Mouse (Mus musculus): Measurements from ENCODE around the gene Cd72. TPM values are rescaled to one million over a fixed set of nuclear protein-coding genes. Genes with fewer than 3 reads are reported as not detected.
A peak's percentile ranks its signal among the peaks of the same experiment; 100 is the strongest.
"Not testable (repeated sequence)": the region's sequence is repeated elsewhere in the genome, so short reads cannot be mapped to it uniquely, and the experiment has no call there.

The Cd72 gene
- not detected for total RNA-seq (2021)
- long read RNA-seq, experiment 1 = 0 reads
- long read RNA-seq, experiment 2 = 0 reads

DNA sequence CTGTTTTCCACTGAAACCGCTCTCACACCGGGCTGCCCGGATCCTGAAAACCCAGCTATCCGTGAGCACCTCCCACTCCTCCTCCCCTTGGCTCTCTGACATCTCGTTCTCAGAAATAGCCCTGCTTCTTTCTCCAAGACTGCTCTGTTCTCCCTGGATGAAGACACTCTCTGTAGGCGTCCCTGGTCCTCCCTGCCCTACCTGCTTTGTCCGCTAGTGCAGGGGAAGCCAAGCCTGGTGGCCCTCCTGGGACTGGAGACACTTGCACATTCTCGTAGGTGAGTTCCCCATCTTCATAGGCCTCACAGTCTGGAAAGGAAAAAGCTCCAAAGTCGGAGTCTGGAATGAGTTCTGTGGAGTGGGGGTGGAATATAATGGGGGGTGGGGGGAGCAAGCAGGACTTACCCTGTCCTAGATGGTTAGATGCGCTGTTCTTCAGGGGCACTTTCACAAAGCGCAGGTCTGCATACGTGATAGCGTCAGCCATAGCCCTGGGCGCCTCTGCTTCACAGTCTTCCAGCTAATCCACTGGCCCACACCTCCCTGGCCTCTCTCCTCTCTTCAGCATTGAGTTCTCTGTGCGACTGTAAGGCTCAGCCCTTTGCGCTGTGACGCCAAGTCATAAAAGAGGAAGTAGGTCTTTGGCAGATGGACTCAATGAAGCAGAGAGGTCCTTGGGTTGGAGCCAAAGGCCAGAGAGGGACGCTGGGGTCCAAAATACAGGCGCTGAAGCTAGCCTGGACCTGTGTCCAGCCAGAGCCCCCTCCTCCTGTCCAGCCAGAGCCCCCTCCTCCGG lies at the start of gene Cd72:
Gene Cd72, minus strand, starts transcription at position 588 of the 796 bp plus-strand sequence.
- no peak for DNase-seq
- intact Hi-C loops (cut with DNase I) = no loop called here

DNA sequence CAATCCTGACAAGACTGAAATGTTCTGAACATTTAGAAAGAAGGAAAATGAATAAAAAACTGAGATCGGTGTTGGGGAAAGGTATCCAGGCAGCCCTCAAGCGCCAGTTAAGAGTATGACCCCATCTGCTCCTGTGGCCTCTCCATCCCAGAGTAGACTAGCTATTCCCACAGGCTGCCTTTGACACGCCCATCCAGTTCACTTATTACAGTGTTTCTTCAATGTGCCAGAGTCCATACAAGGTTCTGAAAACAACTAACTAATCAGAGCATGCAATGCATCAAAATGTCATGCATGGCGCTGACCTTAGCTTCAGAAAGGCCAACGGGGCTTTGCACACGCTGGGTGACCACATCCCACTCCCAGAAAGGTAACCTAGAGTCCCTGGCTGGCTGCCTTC lies 49.1 kb upstream of the Cd72 start:
- DNase-seq = no peak
- intact Hi-C loops (cut with DNase I) = no loop called here

DNA sequence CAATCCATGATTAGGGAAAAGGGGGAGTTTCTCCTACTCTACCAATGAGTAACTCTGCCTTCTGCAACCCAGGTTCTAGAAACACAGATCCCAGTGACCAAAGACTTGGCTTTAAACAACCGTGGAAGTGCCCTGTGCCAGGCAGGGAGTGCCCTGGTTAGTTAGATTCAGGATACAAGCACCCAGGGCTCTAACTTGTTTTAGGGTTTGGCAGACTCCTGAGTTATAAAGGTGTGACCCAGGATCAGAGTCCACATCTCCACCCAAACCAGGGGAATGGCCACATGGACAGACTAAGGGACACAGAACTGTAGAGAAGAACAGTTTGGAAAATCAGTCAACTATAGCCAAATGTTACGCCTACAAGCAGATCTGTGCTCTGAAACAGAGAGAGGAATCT lies 48.6 kb upstream of the Cd72 start:
- intact Hi-C loops (cut with DNase I) = no loop called here
- DNase-seq = no peak

DNA sequence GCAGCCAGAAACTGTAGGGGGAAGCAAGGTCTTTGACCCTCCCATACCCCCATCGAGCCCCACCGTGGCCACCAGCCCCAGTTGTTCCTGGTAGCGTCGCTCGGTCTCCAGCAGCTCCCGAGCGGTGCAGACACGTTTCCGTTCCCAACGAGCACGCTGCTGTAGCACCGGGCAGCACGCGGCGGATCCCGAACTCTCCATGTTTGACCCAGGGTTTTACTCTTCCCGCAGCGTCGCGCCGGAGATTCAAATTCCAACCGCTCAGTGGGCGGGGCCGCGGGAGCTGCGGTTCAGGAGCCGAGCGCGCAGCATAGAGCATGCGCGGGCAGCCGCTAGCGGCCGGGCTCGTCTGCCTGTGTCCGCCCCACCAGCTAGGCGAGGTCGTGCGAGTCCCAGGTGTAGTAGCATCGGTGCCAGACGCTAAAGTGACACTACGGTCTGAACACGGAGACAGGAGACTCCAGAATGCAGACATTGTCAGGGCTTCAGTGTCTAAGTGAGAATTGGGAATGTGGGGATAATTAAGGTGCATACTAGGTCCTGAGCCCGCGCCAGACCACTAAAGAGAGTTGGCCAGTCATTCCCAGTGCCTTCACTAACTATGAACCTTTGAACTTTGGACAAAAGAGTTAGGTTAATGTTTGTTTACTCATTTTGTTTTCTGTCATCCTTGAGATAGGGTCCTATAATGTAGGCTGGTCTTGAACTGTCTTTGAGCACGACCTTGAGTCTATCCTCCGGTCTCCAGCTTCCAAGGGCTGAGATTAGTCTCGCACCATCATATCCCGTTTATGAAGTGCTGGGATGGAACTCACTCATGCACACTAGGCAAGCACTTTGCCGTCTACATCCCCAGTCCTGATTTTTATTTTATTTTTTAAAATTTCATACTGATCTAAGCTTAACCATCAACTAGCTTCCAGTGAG lies 45.2 kb upstream of the Cd72 start, which contains the start of gene Arhgef39:
Gene Arhgef39, minus strand, starts transcription at position 289 of the 927 bp plus-strand sequence.
- peak; percentile 65 to 68 for DNase-seq
- intact Hi-C loops (cut with DNase I) = no loop called here

DNA sequence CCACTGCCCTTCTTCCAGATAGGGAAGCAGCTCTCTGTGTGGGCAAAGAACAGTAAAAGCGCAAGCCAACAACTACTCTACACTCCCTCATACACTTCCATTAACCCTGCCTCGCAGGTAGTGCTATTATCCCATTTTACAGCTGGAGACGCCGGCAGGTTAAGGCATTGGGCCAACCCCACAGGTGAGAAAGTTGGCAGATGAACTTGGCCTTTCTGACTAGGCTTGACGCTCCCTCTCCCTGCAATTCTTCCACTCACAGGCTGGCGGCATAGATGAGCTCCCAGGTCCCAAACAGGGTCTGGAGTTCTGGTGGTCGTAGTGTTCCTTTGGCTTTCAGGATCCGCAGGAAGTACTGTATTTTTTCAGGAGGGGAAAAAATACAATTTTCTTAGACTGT lies 44.6 kb upstream of the Cd72 start:
- no peak for DNase-seq
- intact Hi-C loops (cut with DNase I) = no loop called here

DNA sequence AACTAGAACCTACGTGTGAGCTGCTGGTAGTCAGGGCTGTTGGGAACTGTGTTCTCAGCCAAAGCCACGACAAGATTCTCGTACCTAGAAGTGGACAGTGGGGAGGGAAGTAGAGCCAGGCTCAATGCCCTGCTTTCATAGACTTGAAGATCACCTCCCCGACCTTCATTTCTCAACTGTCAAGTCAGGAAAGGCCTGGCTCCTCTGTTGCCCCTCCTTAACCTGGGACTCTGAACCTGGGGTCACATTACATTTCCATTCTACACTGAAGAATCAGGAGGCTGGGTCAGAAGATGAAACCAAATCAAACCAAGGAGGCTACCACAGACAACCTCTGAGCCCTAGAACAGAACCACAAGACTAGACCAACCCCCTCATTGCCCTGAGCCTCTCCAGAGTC lies 43.5 kb upstream of the Cd72 start:
- DNase-seq = no peak
- intact Hi-C loops (cut with DNase I) = no loop called here

DNA sequence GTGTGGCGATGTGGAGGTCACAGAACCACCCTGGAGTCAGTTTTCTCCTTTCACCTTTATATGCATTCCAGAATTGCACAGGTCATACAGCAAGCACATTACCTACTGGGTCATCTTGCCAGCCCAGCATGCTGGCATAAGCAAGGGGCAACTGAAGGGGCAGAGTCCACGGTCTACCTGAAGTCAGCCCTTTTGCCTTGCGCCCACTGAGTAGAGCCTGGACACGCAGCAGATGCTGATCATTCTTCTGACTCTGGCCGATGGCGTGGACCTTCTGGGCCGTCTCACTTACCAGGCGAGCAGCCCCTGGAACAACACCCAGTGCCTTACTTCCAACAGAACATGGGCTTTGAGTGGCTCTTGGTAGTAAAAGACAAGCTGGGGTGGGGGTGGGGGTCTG lies 43.0 kb upstream of the Cd72 start:
- intact Hi-C loops (cut with DNase I) = no loop called here
- DNase-seq = no peak

DNA sequence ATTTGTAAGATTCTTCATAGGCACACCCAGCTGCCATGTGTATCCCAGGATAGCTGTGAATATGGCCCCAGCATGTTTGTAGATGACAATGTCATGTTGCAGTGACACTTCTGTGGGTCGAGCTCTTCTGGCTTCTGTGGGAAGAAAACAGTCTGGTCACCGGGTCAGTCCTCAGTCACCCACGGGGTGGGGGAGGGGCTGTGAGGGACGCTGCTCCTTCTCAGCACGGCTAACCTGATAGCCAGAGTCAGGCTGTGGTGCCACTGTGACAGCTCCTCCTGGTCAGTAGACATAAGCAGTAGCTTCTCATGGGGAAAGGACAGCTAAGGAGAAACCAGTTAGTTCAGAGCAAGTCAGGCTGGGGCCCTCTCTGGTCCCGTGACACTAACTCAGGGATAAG lies 42.2 kb upstream of the Cd72 start:
- intact Hi-C loops (cut with DNase I) = no loop called here
- DNase-seq = no peak

DNA sequence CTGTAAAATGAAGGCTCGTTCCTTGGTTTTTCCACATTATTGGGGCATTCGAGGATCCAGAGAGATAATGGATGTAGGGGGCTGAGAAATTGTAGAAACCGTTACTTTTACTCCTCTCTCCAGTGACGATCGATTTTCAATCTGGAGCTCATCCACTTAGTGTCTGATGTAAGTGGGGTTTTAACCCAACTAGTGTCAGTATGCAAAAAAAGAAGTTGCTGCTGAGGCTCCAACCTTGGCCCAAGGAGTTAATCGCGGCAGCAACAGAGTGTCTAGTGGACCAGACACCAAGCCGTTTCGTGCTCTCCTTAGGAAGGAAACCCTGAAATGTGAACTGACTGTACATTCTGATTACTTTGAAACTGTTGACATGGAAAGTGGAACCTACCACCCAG lies 39.4 kb upstream of the Cd72 start:
- DNase-seq = no peak
- intact Hi-C loops (cut with DNase I) = loop anchor here (1.0 kb wide), 1 partner anchor 24 kb away; no protein-coding TSS in a partner anchor

DNA sequence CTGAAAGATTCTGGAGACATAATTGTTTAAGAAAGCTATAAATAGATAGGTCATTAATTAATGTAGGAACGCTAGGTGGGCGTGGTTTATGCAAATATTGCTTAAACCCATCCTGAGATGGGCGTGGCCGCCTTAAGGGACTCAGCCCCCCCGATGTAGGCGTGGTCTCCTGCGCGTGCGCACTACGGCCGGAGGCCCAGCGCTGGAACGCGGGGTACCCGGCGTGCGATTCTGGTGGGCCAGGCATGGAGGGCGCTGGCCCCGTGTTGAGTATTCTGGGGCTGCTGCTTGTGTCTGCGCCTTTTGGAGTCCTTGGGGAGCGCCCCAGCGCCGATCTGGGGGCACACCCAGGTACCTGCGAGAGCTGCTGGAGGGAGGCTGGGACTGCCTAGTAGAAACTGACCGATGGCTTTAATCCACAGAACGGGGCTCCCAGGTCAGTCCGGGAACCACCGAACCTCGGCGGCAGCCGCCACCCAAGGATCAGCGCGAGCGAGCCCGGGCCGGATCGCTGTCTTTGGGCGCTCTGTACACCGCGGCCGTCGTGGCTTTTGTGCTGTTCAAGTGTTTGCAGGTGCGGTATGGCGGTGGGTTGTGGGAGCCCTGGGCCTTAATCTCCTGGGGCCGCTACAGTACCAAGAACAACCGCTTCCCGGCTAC lies 38.9 kb upstream of the Cd72 start:
- intact Hi-C loops (cut with DNase I) = no loop called here

DNA sequence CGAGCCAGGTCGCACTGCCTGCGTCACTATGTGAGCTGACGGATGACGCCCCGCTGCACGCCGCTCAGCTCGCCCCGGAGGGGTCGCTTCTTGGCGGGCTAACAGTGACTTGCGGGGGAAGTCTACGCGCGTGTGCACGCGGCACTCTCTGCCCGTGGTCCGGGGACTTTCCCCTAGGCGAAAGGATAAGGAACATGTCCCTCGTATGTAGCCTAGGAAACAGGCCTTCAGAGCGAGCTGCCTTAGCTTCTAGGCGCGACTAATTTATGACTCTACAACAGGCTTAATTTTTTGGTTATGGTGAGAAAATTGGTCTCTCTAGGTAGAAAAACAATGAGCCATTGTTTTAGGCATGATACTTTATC lies 38.4 kb upstream of the Cd72 start, which contains the start of gene Ccdc107:
Gene Ccdc107, plus strand, starts transcription at position 80 of the 365 bp plus-strand sequence.
- intact Hi-C loops (cut with DNase I) = no loop called here
- DNase-seq = peak; percentile 84 to 88

More for the DNA sequence above, 38.9 kb upstream of the Cd72 start:
- DNase-seq = peak; percentile 94 to 97

DNA sequence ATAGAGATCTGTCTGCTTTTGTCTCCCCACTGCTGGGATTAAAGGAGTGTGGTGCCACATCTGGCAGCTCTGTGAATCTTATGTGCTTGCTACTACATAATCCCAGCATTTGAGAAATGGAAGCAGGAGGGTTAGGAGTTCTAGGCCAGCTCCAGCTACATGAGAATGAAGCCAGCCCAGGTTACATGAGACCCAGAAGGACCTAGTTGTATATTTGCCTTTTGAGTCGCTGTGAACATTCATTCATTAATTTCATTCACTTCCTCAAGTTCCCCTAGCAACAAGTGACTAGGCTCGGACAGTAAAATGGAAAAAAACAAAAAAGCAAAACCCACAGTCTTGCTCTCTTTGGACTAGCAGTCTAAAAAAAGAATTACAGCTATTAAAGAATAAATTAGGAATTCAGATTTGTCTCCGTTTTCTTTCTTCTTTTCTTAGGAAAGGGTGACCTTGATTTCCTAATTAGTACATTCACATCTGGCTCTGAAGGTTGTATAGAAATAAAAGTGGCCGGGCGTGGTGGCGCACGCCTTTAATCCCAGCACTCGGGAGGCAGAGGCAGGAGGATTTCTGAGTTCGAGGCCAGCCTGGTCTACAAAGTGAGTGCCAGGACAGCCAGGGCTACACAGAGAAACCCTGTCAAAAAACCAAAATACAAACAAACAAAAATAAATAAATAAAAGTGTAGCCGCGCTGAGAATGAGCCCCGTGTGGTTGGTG lies 37.8 kb upstream of the Cd72 start:
- DNase-seq = no peak
- intact Hi-C loops (cut with DNase I) = no loop called here

DNA sequence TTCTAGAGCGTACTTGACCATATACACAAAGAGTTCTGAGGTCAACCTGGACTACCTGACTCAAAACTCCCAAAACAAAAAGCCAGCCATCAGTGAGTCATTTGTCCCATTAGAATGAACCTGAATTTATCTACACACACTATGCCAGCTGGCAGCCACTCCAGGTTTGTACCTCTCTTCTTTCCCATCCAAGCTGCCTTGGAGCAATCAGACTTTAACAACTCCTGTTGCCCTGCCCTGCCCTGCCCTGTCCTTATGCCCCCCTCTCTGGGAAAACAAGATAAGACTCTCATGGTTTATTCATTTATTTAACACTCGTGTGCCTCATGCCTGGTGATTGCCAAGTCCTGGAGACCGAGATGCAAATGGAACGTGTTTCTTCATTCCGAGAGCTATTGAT lies 36.4 kb upstream of the Cd72 start:
- no peak for DNase-seq
- intact Hi-C loops (cut with DNase I) = no loop called here

DNA sequence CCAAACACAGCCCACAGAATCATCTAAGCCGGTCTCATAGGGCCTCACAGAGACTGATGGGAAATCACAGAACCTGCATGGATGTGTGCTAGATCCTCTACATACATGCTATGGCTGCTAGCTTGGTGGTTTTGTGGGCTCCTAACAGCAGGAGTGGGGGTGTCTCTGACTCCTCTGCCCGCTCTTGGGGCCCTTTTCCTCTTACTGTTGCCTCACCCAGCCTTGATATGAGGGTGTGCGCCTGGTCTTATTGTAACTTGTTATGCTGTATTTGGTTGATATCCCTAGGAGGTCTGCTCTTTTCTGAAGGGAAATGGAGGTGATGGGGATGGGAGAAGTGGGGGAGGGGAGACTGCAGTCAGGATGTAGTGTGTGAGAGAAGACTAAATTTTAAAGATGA lies 35.2 kb upstream of the Cd72 start:
- no peak for DNase-seq
- intact Hi-C loops (cut with DNase I) = no loop called here

DNA sequence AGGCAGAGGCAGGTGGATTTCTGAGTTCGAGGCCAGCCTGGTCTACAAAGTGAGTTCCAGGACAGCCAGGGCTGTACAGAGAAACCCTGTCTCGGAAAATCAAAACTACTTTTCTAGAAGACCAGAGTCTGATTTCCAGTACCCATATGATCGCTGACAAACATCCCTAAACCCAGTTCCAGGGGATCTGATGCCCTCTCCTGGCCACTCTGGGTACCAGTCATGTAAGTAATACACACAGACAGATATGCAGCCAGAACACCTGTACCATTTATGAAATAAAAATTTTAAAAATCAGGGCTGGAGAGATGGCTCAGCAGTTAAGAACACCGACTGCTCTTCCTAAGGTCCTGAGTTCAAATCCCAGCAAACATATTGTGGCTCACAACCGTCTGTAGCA lies 31.2 kb upstream of the Cd72 start:
- DNase-seq; intact Hi-C loops (cut with DNase I): not testable (repeated sequence)

DNA sequence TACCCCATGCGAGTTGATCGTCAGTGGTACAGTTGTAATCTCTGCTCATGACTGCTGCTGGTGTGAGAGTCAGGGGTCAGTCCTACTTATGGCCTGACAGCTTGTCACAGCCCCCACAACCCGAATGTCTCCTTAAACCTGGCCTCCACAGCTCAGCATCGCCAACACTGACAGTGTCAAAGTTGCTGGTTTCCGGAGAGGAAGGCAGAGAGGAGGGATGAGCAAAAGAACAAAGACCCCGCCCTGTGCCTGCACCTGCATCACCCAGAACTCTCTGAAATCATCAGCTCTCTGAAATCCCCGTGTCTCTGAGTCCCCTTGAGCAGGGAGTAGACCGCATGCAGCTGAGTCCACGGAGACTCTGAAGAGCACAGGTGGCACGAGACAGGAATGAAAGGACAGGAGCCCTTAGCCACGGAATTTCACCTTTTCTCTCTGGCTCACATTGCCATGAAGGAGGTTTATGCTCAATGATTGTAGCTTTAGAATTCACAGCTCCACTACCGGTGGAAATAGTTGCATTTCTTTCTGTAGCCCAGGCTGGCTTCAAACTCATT lies 29.2 kb upstream of the Cd72 start, which contains the start of gene Sit1:
Gene Sit1, minus strand, starts transcription at position 200 of the 557 bp plus-strand sequence.
- intact Hi-C loops (cut with DNase I) = no loop called here
- DNase-seq = no peak

DNA sequence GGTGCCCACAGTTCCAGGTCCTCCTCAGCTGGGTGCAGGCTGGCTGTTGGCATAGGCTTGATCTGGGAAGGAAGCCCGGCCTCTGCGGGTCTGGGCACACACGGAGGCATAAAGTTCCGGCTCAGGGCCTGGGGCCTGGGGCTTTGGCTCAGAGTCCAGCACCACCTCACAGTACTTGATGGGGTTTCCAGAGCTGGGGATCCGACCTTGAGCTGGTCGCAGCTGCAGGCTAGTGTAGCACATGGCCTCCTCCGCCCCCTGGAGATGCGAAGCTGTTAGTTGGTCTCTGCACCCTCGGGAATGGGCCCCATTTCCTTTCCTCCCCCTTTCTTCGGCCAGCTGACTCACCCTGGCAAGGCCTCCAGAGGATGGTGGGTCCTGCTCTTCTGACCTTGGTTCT lies 28.2 kb upstream of the Cd72 start:
- intact Hi-C loops (cut with DNase I) = no loop called here
- no peak for DNase-seq

DNA sequence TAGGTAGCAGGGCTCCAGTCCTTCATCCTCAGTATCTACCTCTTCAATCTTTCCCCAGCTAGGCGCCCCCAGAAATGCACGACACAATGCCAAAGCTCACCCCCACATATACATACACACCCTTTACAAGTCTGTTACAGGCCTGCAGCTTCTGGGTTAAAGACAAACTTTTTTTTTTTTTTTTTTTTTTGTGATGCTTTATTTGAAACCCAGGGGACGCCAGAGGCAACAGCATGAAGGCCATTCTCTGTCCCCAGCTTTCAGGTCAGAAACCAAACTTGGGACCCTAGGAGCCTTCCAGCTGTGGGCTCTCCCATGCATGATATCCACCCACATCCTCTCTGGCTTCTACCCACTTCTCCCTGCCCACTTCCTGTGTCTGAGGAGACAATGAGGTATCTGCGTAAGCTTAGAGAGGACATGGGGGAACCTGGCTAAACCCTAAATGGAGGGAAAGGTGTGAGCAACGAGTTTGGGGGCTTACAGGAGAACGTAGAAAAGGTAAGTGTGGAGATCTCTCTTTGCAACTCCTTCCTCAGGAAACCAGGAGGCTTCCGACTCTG lies 27.5 kb upstream of the Cd72 start:
- DNase-seq = no peak
- intact Hi-C loops (cut with DNase I) = no loop called here

DNA sequence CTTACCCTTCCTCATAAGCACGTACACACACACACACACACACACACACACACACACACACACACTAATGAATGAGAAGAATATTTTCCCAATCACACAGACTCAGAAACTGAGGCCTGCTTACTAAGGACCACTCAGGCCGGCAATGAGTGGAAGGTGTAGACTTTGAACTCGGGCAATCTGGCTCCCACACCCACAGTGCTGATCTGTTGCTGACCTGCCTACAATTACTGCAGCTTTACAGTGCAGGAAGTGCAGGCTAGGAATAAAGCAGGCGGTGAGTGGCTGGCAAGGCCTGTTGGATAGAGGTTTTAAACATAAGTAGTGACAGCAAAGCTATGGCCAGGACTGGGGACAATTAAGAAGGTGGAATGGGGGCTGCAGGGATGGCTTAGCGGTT lies 26.6 kb upstream of the Cd72 start:
- intact Hi-C loops (cut with DNase I) = no loop called here
- DNase-seq = no peak
